Mouse (Mus musculus) midbrain, embryonic 14.5 days (tissue): ENCODE data around the gene Aes. TPM values are rescaled to one million over a fixed set of nuclear protein-coding genes. Genes with fewer than 3 reads are reported as not detected.

Experiments
- ATAC-seq: fragments of 200-750 bp; cut with Nextera tagmentation; 2 replicates; pipeline ENCODE4 v1.8.0; 2017; ENCODE audit warnings: moderate number of reproducible peaks, moderate library complexity; ENCODE audit not compliant: low FRiP score, low TSS enrichment
- DNase-seq: peaks from one replicate; pipeline ENCODE4 v3.0.0-alpha.2; 2015
- H3K27ac ChIP-seq: fragments of 300-500 bp; sonication (generic); replicated peaks from 2 replicates; pipeline ENCODE4 v1.5.1; 2014; ENCODE audit warnings: mild to moderate bottlenecking, low read depth, low read length, moderate library complexity
- H3K27me3 ChIP-seq: fragments of 300-500 bp; sonication (generic); 2 replicates; pipeline ENCODE4 v1.6.1; 2014; ENCODE audit warnings: low read length, control low read depth, mixed read lengths; ENCODE audit not compliant: control insufficient read depth, insufficient read depth
- H3K36me3 ChIP-seq: fragments of 300-500 bp; sonication (generic); 2 replicates; pipeline ENCODE4 v1.6.1; 2014; ENCODE audit warnings: low read length, control low read depth; ENCODE audit not compliant: control insufficient read depth, insufficient read depth
- H3K4me1 ChIP-seq: fragments of 300-500 bp; sonication (generic); 2 replicates; pipeline ENCODE4 v1.6.1; 2014; ENCODE audit warnings: mild to moderate bottlenecking, antibody characterized with exemption, low read length, control low read depth; ENCODE audit not compliant: control insufficient read depth, insufficient read depth
- H3K4me2 ChIP-seq: fragments of 300-500 bp; sonication (generic); 2 replicates; pipeline ENCODE4 v1.6.1; 2014; ENCODE audit warnings: mild to moderate bottlenecking, low read length, moderate library complexity
- H3K4me3 ChIP-seq: fragments of 300-500 bp; sonication (generic); replicated peaks from 2 replicates; pipeline ENCODE4 v1.5.1; 2014; ENCODE audit warnings: low read depth, low read length
- H3K9ac ChIP-seq: fragments of 300-500 bp; sonication (generic); replicated peaks from 2 replicates; pipeline ENCODE4 v1.6.1; 2014; ENCODE audit warnings: mild to moderate bottlenecking, low read length, moderate library complexity
- H3K9me3 ChIP-seq: fragments of 300-500 bp; sonication (generic); 2 replicates; pipeline ENCODE4 v1.6.1; 2016; ENCODE audit warnings: low read length, control low read depth, mixed read lengths; ENCODE audit not compliant: control insufficient read depth
- WGBS: fragments of 180-500 bp; shearing (Covaris S2); extraction: QIAGEN DNeasy Blood & Tissue Kit; methylation state at CpG from one replicate; pipeline ENCODE4 v1.1.7; 2014; 5-methylcytosine and 5-hydroxymethylcytosine counted together
- polyA plus RNA-seq: library from polyadenylated mRNA; unstranded; fragments of >200 nt; fragmentation: Nextera tagmentation; extraction: Ambion mirVana; gene quantifications from 2 replicates; pipeline ENCODE4 v1.2.1, GENCODE M21; 2014

The Aes gene
- polyA plus RNA-seq, 1 experiment from 2014 or later, result 485 TPM

DNA sequence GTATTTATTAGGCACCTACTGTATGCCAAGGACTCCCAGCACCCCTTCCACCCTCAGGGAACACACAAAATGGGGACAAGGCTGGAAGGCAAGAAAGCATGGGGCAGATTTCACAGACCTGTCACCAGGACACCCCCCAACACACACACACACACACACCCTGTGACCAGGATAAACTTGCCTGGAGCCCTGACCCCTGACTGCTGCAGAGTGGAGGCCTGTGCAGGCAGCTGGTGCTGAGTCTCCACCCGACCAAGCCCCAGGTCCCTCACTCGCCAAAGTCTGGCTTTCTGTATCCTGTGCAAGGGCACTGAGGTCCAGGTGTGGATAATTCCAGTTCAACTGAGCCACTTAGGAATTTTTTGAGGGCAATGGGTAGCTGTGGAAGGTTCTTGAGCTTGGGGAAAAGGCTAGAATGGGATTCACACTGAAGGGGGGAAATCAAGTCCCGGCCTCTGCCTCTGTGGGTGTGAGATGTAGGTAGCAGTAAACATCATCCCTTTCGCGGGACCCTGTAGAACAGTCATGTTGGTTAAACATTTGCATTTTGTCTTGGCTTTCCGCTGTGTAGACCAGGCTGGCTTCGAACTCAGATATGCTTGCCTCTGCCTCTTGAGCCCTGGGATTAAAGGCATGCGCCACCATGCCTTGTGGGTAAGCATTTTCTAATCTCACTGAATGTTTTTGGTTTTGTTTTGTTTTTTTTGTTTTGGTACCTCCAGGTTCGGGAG lies 10.4 kb downstream of the Aes start:
- peaks cover 20% of the 10 kb centered on the region for H3K36me3 ChIP-seq
- no peak overlapping the region for H3K9ac ChIP-seq
- no peak overlapping the region for H3K4me3 ChIP-seq
- ATAC-seq (no peak), DNase-seq (no peak)
- no peak overlapping the region for H3K4me2 ChIP-seq
- 41% methylated on average over 9 of the region's 9 CpGs for WGBS
- H3K27me3 ChIP-seq, result peaks cover 60% of the 10 kb centered on the region
- H3K4me1 ChIP-seq, result peaks cover 43% of the 10 kb centered on the region
- peak overlapping the region; percentile 83 for H3K27ac ChIP-seq
- no peaks in the 10 kb centered on the region for H3K9me3 ChIP-seq

GRCm38 (mm10) chr10:81570238-81570800 lies 11.0 kb downstream of the Aes start:
- peaks cover 50% of the 10 kb centered on the region for H3K4me1 ChIP-seq
- H3K27me3 ChIP-seq, result peaks cover 53% of the 10 kb centered on the region
- H3K4me3 ChIP-seq, result peak overlapping the region; percentile 36
- DNase-seq (peak; percentile 87), ATAC-seq (peak; percentile 12)
- peak overlapping the region; percentile 85 for H3K4me2 ChIP-seq
- WGBS, result 0% methylated on average over 10 of the region's 11 CpGs
- H3K36me3 ChIP-seq, result peaks cover 14% of the 10 kb centered on the region
- H3K9ac ChIP-seq, result 0 out of 2 replicates have a peak overlapping the region, but pooled peaks have one; percentile 12
- peak overlapping the region; percentile 83 for H3K27ac ChIP-seq
- H3K9me3 ChIP-seq, result no peaks in the 10 kb centered on the region

- H3K9ac ChIP-seq, result 0 out of 2 replicates have a peak overlapping the region, but pooled peaks have one; percentile 12
- peaks cover 54% of the 10 kb centered on the region for H3K4me1 ChIP-seq
- peak; percentile 99 for DNase-seq
- ATAC-seq, result peak; percentile 78
- peaks cover 48% of the 10 kb centered on the region for H3K27me3 ChIP-seq
- H3K4me3 ChIP-seq, result peak overlapping the region; percentile 36
- under 1% methylated on average over 33 of the region's 34 CpGs for WGBS
- peak overlapping the region; percentile 85 for H3K4me2 ChIP-seq
- H3K27ac ChIP-seq, result peak overlapping the region; percentile 83
- H3K9me3 ChIP-seq, result no peaks in the 10 kb centered on the region
- peaks cover 7% of the 10 kb centered on the region for H3K36me3 ChIP-seq
Measured at GRCm38 (mm10) chr10:81570831-81571500, 11.7 kb downstream of the Aes start.

- peak overlapping the region; percentile 36 for H3K4me3 ChIP-seq
- ATAC-seq, result peak; percentile 91
- H3K36me3 ChIP-seq, result peaks cover 2% of the 10 kb centered on the region; the same call in 1 of the 2 replicates
- H3K27me3 ChIP-seq, result peaks cover 48% of the 10 kb centered on the region
- DNase-seq, result peak; percentile 99
- H3K9ac ChIP-seq, result no peak overlapping the region
- H3K9me3 ChIP-seq, result no peaks in the 10 kb centered on the region
- peaks cover 56% of the 10 kb centered on the region for H3K4me1 ChIP-seq
- under 1% methylated on average over 18 of the region's 18 CpGs for WGBS
- peak overlapping the region; percentile 83 for H3K27ac ChIP-seq
- H3K4me2 ChIP-seq, result peak overlapping the region; percentile 85
Measured at GRCm38 (mm10) chr10:81571501-81571876, 12.2 kb downstream of the Aes start.

DNA sequence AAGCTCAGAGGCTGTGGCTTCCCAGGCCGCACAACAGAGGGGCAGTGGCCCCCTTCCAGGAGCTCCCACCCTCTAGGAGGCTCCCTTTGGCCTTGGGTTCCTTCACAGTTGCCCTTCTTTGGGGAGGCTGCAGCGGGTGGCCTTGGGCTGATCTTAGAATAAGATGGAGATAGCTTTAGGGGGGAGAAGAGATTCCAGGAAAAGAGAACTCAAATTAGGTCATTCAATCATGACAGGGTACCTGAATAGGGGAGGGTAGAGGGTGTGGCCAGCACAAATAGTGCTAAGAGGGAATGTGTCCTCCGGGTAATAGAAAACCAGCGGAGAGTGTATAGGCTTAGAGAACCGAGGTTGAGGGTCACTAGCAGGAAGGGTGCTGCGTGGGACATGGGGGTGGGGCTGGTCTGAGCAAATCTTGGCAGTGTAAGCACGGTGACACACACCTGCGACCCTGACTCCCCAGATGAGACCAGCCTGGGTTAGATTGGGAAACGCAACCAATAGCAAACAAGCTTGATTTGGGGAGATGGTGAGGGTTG lies 12.9 kb downstream of the Aes start:
- no peak for DNase-seq
- Histone ChIP-seq H3K9me3 (no peaks in the 10 kb centered on the region), H3K27ac (peak overlapping the region; percentile 67), H3K4me3 (peak overlapping the region; percentile 36), H3K36me3 (no peaks in the 10 kb centered on the region), H3K4me2 (peak overlapping the region; percentile 85), H3K4me1 (peaks cover 56% of the 10 kb centered on the region), H3K27me3 (peaks cover 47% of the 10 kb centered on the region), H3K9ac (no peak overlapping the region)
- no peak for ATAC-seq
- 2% methylated on average over 9 of the region's 9 CpGs for WGBS

GRCm38 (mm10) chr10:81572975-81573374 lies 13.7 kb downstream of the Aes start:
- H3K4me2 ChIP-seq, result 0 out of 2 replicates have a peak overlapping the region, but pooled peaks have one; percentile 85
- no peaks in the 10 kb centered on the region for H3K9me3 ChIP-seq
- 14% methylated on average over 9 of the region's 9 CpGs for WGBS
- peaks cover 56% of the 10 kb centered on the region for H3K4me1 ChIP-seq
- H3K9ac ChIP-seq, result no peak overlapping the region
- no peak overlapping the region for H3K4me3 ChIP-seq
- no peak for ATAC-seq
- no peaks in the 10 kb centered on the region for H3K36me3 ChIP-seq
- no peak for DNase-seq
- H3K27ac ChIP-seq, result no peak overlapping the region
- H3K27me3 ChIP-seq, result peaks cover 42% of the 10 kb centered on the region

GRCm38 (mm10) chr10:81574081-81575056 lies 15.1 kb downstream of the Aes start, which contains the start of gene Tle2:
Gene Tle2 (plus strand): TSS chr10:81574561.
- peaks cover 45% of the 10 kb centered on the region for H3K4me1 ChIP-seq
- H3K27me3 ChIP-seq, result peaks cover 47% of the 10 kb centered on the region
- ATAC-seq (no peak), DNase-seq (no peak)
- WGBS, result 16% methylated on average over 10 of the region's 10 CpGs
- peak within 1 kb of the TSS; percentile 52 for H3K4me3 ChIP-seq
- H3K36me3 ChIP-seq, result no peaks in the 10 kb centered on the region
- no peaks in the 10 kb centered on the region for H3K9me3 ChIP-seq
- H3K4me2 ChIP-seq, result peak within 1 kb of the TSS; percentile 73
- H3K9ac ChIP-seq, result peak within 1 kb of the TSS; percentile 65
- peak within 1 kb of the TSS; percentile 68 for H3K27ac ChIP-seq
